Mouse (Mus musculus): ENCODE results near the gene Sft2d2.

GRCm38 (mm10) chr1:165230691-165231090 is 36.5 kb upstream of the Sft2d2 start:
- TF ChIP-seq POLR2A (IDR thresholded peaks at IDR 0.05; ENCODE audit: low read depth, low read length) (no peak), CTCF (IDR thresholded peaks at IDR 0.05; ENCODE audit: extremely low read depth, insufficient read length, insufficient replicate concordance, low read depth, low read length) (peak; percentile 32; the same call in 1 of the 2 replicates)

Measured in small intestine, adult 2 months (tissue).